Mouse (Mus musculus) intestine, embryonic 16.5 days (tissue): ENCODE measurements around the gene Itga1. TPM values are rescaled to one million over a fixed set of nuclear protein-coding genes. Genes with fewer than 3 reads are reported as not detected.

Source experiments
- ATAC-seq: fragments of 200-750 bp; cut with Nextera tagmentation; 2 replicates; pipeline ENCODE4 v1.8.0; 2017; ENCODE audit warnings: moderate TSS enrichment, moderate library complexity
- H3K27ac ChIP-seq: fragments of 300-500 bp; sonication (generic); 2 replicates; pipeline ENCODE4 v1.5.1; 2014; ENCODE audit warnings: mild to moderate bottlenecking, low read length
- H3K27me3 ChIP-seq: fragments of 300-500 bp; sonication (generic); replicated peaks from 2 replicates; pipeline ENCODE4 v1.6.1; 2014; ENCODE audit warnings: low read length, control low read depth, mixed read lengths; ENCODE audit not compliant: control insufficient read depth, insufficient read depth
- H3K36me3 ChIP-seq: fragments of 300-500 bp; sonication (generic); 2 replicates; pipeline ENCODE4 v1.6.1; 2014; ENCODE audit warnings: low read length, control low read depth; ENCODE audit not compliant: control insufficient read depth, insufficient read depth
- H3K4me1 ChIP-seq: fragments of 300-500 bp; sonication (generic); 2 replicates; pipeline ENCODE4 v1.6.1; 2014; ENCODE audit warnings: low read length, control low read depth, mixed read lengths; ENCODE audit not compliant: control insufficient read depth, insufficient read depth
- H3K4me2 ChIP-seq: fragments of 300-500 bp; sonication (generic); 2 replicates; pipeline ENCODE4 v1.6.1; 2014; ENCODE audit warnings: low read depth, low read length, control low read depth
- H3K4me3 ChIP-seq: fragments of 300-500 bp; sonication (generic); 2 replicates; pipeline ENCODE4 v1.5.1; 2014; ENCODE audit warnings: mild to moderate bottlenecking, low read length
- H3K9ac ChIP-seq: fragments of 300-500 bp; sonication (generic); 2 replicates; pipeline ENCODE4 v1.6.1; 2014; ENCODE audit warnings: low read depth, low read length
- H3K9me3 ChIP-seq: fragments of 300-500 bp; sonication (generic); 2 replicates; pipeline ENCODE4 v1.6.1; 2016; ENCODE audit warnings: low read length, control low read depth; ENCODE audit not compliant: control insufficient read depth
- WGBS: fragments of 180-500 bp; shearing (Covaris S2); extraction: QIAGEN DNeasy Blood & Tissue Kit; methylation state at CpG from one replicate; pipeline ENCODE4 v1.1.7; 2014; 5-methylcytosine and 5-hydroxymethylcytosine counted together
- polyA plus RNA-seq: library from polyadenylated mRNA; unstranded; fragments of >200 nt; fragmentation: Nextera tagmentation; extraction: Ambion mirVana; gene quantifications from 2 replicates; pipeline ENCODE4 v1.2.1, GENCODE M21; 2015

Gene Itga1
- polyA plus RNA-seq, 1 experiment from 2014 or later = 15.4 TPM

GRCm38 (mm10) chr13:114910629-114911028 lies 191.1 kb downstream of the Itga1 start:
- ATAC-seq = no peak
- H3K27me3 ChIP-seq = no peaks in the 10 kb centered on the region
- H3K36me3 ChIP-seq = no peaks in the 10 kb centered on the region
- no peak overlapping the region for H3K4me3 ChIP-seq
- H3K4me1 ChIP-seq = peaks cover under 1% of the 10 kb centered on the region
- no peaks in the 10 kb centered on the region for H3K9me3 ChIP-seq
- H3K4me2 ChIP-seq = no peak overlapping the region
- no peak overlapping the region for H3K27ac ChIP-seq
- H3K9ac ChIP-seq = no peak overlapping the region
- 82% methylated on average over 9 of the region's 9 CpGs for WGBS

- Histone ChIP-seq H3K4me3 (no peak overlapping the region), H3K4me1 (no peaks in the 10 kb centered on the region; the same call in 1 of the 2 replicates), H3K27me3 (no peaks in the 10 kb centered on the region), H3K4me2 (no peak overlapping the region), H3K9ac (no peak overlapping the region), H3K27ac (no peak overlapping the region), H3K9me3 (no peaks in the 10 kb centered on the region), H3K36me3 (no peaks in the 10 kb centered on the region)
- 88% methylated on average over 5 of the region's 5 CpGs for WGBS
- no peak for ATAC-seq
Observed at GRCm38 (mm10) chr13:114909514-114909913, 192.2 kb downstream of the Itga1 start.

GRCm38 (mm10) chr13:114907876-114908275 lies 193.9 kb downstream of the Itga1 start:
- no peak for ATAC-seq
- Histone ChIP-seq H3K4me3 (no peak overlapping the region), H3K36me3 (no peaks in the 10 kb centered on the region), H3K9me3 (no peaks in the 10 kb centered on the region), H3K4me2 (no peak overlapping the region), H3K27ac (no peak overlapping the region), H3K27me3 (no peaks in the 10 kb centered on the region), H3K9ac (no peak overlapping the region), H3K4me1 (no peaks in the 10 kb centered on the region)
- 79% methylated on average over 4 of the region's 4 CpGs for WGBS

Other genes starting within 250 kb of the Itga1 start
- gene Itga2, start 169.9 kb downstream of the Itga1 start, polyA plus RNA-seq = 4.3 and 5.9 TPM in 2 replicates
- 5.4 and 5.7 TPM in 2 replicates for gene Pelo, start 11.8 kb downstream of the Itga1 start, polyA plus RNA-seq
- 5.5 and 5.9 TPM in 2 replicates for gene Gm49395, start within 50 bp of the Itga1 start, polyA plus RNA-seq